Mouse (Mus musculus) liver, postnatal 0 days (tissue): ENCODE results near the gene Ebf4.

ENCODE experiments used
- CTCF ChIP-seq: sonication (generic); IDR thresholded peaks from 2 replicates; pipeline ENCODE4 v1.5.1; 2016; ENCODE audit warnings: antibody characterized with exemption, low read depth
- EP300 ChIP-seq: IDR thresholded peaks from 2 replicates; pipeline ENCODE4 v1.6.1; 2016; ENCODE audit warnings: antibody characterized with exemption, low read depth, mild to moderate bottlenecking

DNA sequence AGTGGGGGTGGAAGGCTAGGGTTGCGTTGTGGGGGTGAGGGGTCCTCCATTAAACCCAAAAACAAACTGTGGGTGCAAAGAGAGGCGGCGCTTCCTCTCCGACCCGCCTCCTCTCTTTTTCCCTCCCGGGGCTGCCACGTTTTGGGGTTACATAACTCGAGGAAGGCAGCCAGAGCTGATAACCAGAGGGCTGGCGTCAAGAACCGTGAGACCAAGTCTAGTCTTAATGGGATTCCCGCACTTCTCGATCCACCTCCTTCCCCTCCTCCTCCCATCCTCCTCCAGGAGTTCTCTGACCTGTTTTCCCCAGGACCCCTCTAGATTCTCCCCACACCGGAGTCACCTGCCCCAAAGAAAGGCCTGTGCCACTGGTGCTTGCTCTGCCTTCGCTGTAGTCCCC is 103.1 kb downstream of the Ebf4 start:
- TF ChIP-seq CTCF (no peak), EP300 (no peak)
